Mouse (Mus musculus): ENCODE results near the gene Canx. TPM values are rescaled to one million over a fixed set of nuclear protein-coding genes. Genes with fewer than 3 reads are reported as not detected.

The Canx gene
- polyA plus RNA-seq, 1 experiment, result 193 TPM

- WGBS, result 92% methylated on average over 9 of the region's 9 CpGs
- no peak overlapping the region for H3K27ac ChIP-seq (ENCODE audit: insufficient read depth, low read depth, low read length)
Measured at GRCm38 (mm10) chr11:50346256-50347032, 21.0 kb upstream of the Canx start.

GRCm38 (mm10) chr11:50345486-50345885 lies 20.0 kb upstream of the Canx start:
- WGBS, result 78% methylated on average over 4 of the region's 4 CpGs
- no peaks in the 10 kb centered on the region for H3K4me1 ChIP-seq (ENCODE audit: control insufficient read depth, insufficient read depth, low read length)
- no peak for TF ChIP-seq CTCF (IDR thresholded peaks at IDR 0.05; ENCODE audit: insufficient read depth, low read depth, low read length)
- TF ChIP-seq POLR2A (IDR thresholded peaks at IDR 0.05; ENCODE audit: insufficient read depth, low read depth, low read length), result no peak
- no peak overlapping the region for H3K27ac ChIP-seq (ENCODE audit: insufficient read depth, low read depth, low read length)
- H3K4me3 ChIP-seq (ENCODE audit: insufficient read depth, low read depth, low read length), result no peak overlapping the region

More at GRCm38 (mm10) chr11:50346256-50347032, 21.0 kb upstream of the Canx start:
- Histone ChIP-seq H3K4me1 (ENCODE audit: control insufficient read depth, insufficient read depth, low read length) (no peaks in the 10 kb centered on the region), H3K4me3 (ENCODE audit: insufficient read depth, low read depth, low read length) (no peak overlapping the region)
- TF ChIP-seq CTCF (IDR thresholded peaks at IDR 0.05; ENCODE audit: insufficient read depth, low read depth, low read length), result no peak
- TF ChIP-seq POLR2A (IDR thresholded peaks at IDR 0.05; ENCODE audit: insufficient read depth, low read depth, low read length), result no peak

- 68% methylated on average over 4 of the region's 4 CpGs for WGBS
Measured at GRCm38 (mm10) chr11:50336891-50337290, 11.4 kb upstream of the Canx start.

GRCm38 (mm10) chr11:50336126-50336525 lies 10.7 kb upstream of the Canx start:
- TF ChIP-seq CTCF (IDR thresholded peaks at IDR 0.05; ENCODE audit: insufficient read depth, low read depth, low read length), result no peak
- no peak for TF ChIP-seq POLR2A (IDR thresholded peaks at IDR 0.05; ENCODE audit: insufficient read depth, low read depth, low read length)
- Histone ChIP-seq H3K4me3 (ENCODE audit: insufficient read depth, low read depth, low read length) (no peak overlapping the region), H3K27ac (ENCODE audit: insufficient read depth, low read depth, low read length) (no peak overlapping the region), H3K4me1 (ENCODE audit: control insufficient read depth, insufficient read depth, low read length) (peaks cover 3% of the 10 kb centered on the region)
- WGBS, result 62% methylated on average over 1 of the region's 1 CpGs

More at GRCm38 (mm10) chr11:50336891-50337290, 11.4 kb upstream of the Canx start:
- Histone ChIP-seq H3K4me1 (ENCODE audit: control insufficient read depth, insufficient read depth, low read length) (peaks cover 3% of the 10 kb centered on the region), H3K4me3 (ENCODE audit: insufficient read depth, low read depth, low read length) (no peak overlapping the region), H3K27ac (ENCODE audit: insufficient read depth, low read depth, low read length) (no peak overlapping the region)
- TF ChIP-seq CTCF (IDR thresholded peaks at IDR 0.05; ENCODE audit: insufficient read depth, low read depth, low read length) (no peak), POLR2A (IDR thresholded peaks at IDR 0.05; ENCODE audit: insufficient read depth, low read depth, low read length) (no peak)

GRCm38 (mm10) chr11:50333181-50333580 lies 7.7 kb upstream of the Canx start:
- Histone ChIP-seq H3K4me3 (ENCODE audit: insufficient read depth, low read depth, low read length) (no peak overlapping the region), H3K4me1 (ENCODE audit: control insufficient read depth, insufficient read depth, low read length) (peaks cover 3% of the 10 kb centered on the region), H3K27ac (ENCODE audit: insufficient read depth, low read depth, low read length) (no peak overlapping the region)
- TF ChIP-seq CTCF (IDR thresholded peaks at IDR 0.05; ENCODE audit: insufficient read depth, low read depth, low read length) (no peak), POLR2A (IDR thresholded peaks at IDR 0.05; ENCODE audit: insufficient read depth, low read depth, low read length) (no peak)
- 64% methylated on average over 3 of the region's 3 CpGs for whole genome bisulfite sequencing

- TF ChIP-seq POLR2A (IDR thresholded peaks at IDR 0.05; ENCODE audit: insufficient read depth, low read depth, low read length) (no peak), CTCF (IDR thresholded peaks at IDR 0.05; ENCODE audit: insufficient read depth, low read depth, low read length) (no peak)
- peaks cover 3% of the 10 kb centered on the region for H3K4me1 ChIP-seq (ENCODE audit: control insufficient read depth, insufficient read depth, low read length)
- H3K4me3 ChIP-seq (ENCODE audit: insufficient read depth, low read depth, low read length), result no peak overlapping the region
- H3K27ac ChIP-seq (ENCODE audit: insufficient read depth, low read depth, low read length), result no peak overlapping the region
- WGBS, result 88% methylated on average over 1 of the region's 1 CpGs
Measured at GRCm38 (mm10) chr11:50329378-50329777, 3.9 kb upstream of the Canx start.

- TF ChIP-seq CTCF (IDR thresholded peaks at IDR 0.05; ENCODE audit: insufficient read depth, low read depth, low read length), result no peak
- no peak for TF ChIP-seq POLR2A (IDR thresholded peaks at IDR 0.05; ENCODE audit: insufficient read depth, low read depth, low read length)
- no peak overlapping the region for H3K4me3 ChIP-seq (ENCODE audit: insufficient read depth, low read depth, low read length)
- H3K27ac ChIP-seq (ENCODE audit: insufficient read depth, low read depth, low read length), result no peak overlapping the region
- H3K4me1 ChIP-seq (ENCODE audit: control insufficient read depth, insufficient read depth, low read length), result peaks cover 2% of the 10 kb centered on the region
- WGBS, result 95% methylated on average over 3 of the region's 3 CpGs
Measured at GRCm38 (mm10) chr11:50328075-50328625, 2.7 kb upstream of the Canx start.

- Histone ChIP-seq H3K4me1 (ENCODE audit: control insufficient read depth, insufficient read depth, low read length) (no peaks in the 10 kb centered on the region), H3K4me3 (ENCODE audit: insufficient read depth, low read depth, low read length) (peak overlapping the region; percentile 86), H3K27ac (ENCODE audit: insufficient read depth, low read depth, low read length) (peak overlapping the region; percentile 72)
- TF ChIP-seq POLR2A (IDR thresholded peaks at IDR 0.05; ENCODE audit: insufficient read depth, low read depth, low read length) (no peak), CTCF (IDR thresholded peaks at IDR 0.05; ENCODE audit: insufficient read depth, low read depth, low read length) (no peak)
- WGBS, result 4% methylated on average over 7 of the region's 7 CpGs
Measured at GRCm38 (mm10) chr11:50326302-50326966, 961 bp upstream of the Canx start.
